8 mouse cellular contexts compared by ENCODE assay signal in genomic region chr11:69836703-69837576, GRCm38 (mm10). TPM values are rescaled to one million over a fixed set of nuclear protein-coding genes. Genes with fewer than 3 reads are reported as not detected.
A peak's percentile ranks its signal among the peaks of the same experiment; 100 is the strongest.
DNase-seq lines count a peak whose midpoint lies in the region; ATAC-seq and TF ChIP-seq lines count a peak whose summit lies in the region.

No protein-coding gene starts in this region.

- H3ac ChIP-seq in myocyte (ENCODE audit: control insufficient read depth, insufficient read length), result peak overlapping the region; percentile 84

- no peaks in the 10 kb centered on the region for H3K79me2 ChIP-seq in myocyte (ENCODE audit: control insufficient read depth, insufficient read depth)

- peak overlapping the region; percentile 98 for H3K9ac ChIP-seq in hindbrain, embryonic 14.5 days

- H3K4me3 ChIP-seq in brown adipose tissue, adult 24 weeks (ENCODE audit: insufficient read depth, low read depth, low read length), result peak overlapping the region; percentile 64
- peak overlapping the region; percentile 95 for H3K4me3 ChIP-seq in hindbrain, embryonic 14.5 days (replicated peaks; ENCODE audit: low read length)
- peak overlapping the region; percentile 72 for H3K4me3 ChIP-seq in limb, embryonic 10.5 days
- H3K4me3 ChIP-seq in myocyte, result peak overlapping the region; percentile 39

- H3K9me3 ChIP-seq in hindbrain, embryonic 14.5 days (ENCODE audit: control insufficient read depth, low read length), result no peaks in the 10 kb centered on the region
- no peaks in the 10 kb centered on the region for H3K9me3 ChIP-seq in limb, embryonic 10.5 days (replicated peaks)

- H3K4me2 ChIP-seq in hindbrain, embryonic 14.5 days (replicated peaks), result peak overlapping the region; percentile 99
- peak overlapping the region; percentile 86 for H3K4me2 ChIP-seq in myocyte (ENCODE audit: low read depth)

- no peaks in the 10 kb centered on the region for H3K4me1 ChIP-seq in brown adipose tissue, adult 24 weeks (ENCODE audit: control insufficient read depth, insufficient read depth, insufficient read length, low read length)
- H3K4me1 ChIP-seq in hindbrain, embryonic 14.5 days (replicated peaks; ENCODE audit: control insufficient read depth, insufficient read depth, low read length), result peaks cover 35% of the 10 kb centered on the region
- peaks cover 53% of the 10 kb centered on the region for H3K4me1 ChIP-seq in limb, embryonic 10.5 days

- H3K27me3 ChIP-seq in hindbrain, embryonic 14.5 days (ENCODE audit: control insufficient read depth, insufficient read depth, low read length), result no peaks in the 10 kb centered on the region
- peaks cover 52% of the 10 kb centered on the region for H3K27me3 ChIP-seq in limb, embryonic 10.5 days (ENCODE audit: low read depth, poor library complexity, severe bottlenecking)
- H3K27me3 ChIP-seq in myocyte (ENCODE audit: control insufficient read depth, insufficient read depth, insufficient read length), result no peaks in the 10 kb centered on the region

- H3K36me3 ChIP-seq in hindbrain, embryonic 14.5 days (replicated peaks; ENCODE audit: control insufficient read depth, insufficient read depth), result peaks cover 21% of the 10 kb centered on the region
- peaks cover 17% of the 10 kb centered on the region for H3K36me3 ChIP-seq in limb, embryonic 10.5 days
- no peaks in the 10 kb centered on the region for H3K36me3 ChIP-seq in myocyte (ENCODE audit: control insufficient read depth, insufficient read depth)

- H3K27ac ChIP-seq in brown adipose tissue, adult 24 weeks (replicated peaks; ENCODE audit: low read depth, low read length), result no peak overlapping the region
- peak overlapping the region; percentile 98 for H3K27ac ChIP-seq in hindbrain, embryonic 14.5 days
- peak overlapping the region; percentile 88 for H3K27ac ChIP-seq in limb, embryonic 10.5 days

- ATAC-seq in hindbrain, embryonic 14.5 days (ENCODE audit: low FRiP score), result no peak

- no peak for TF ChIP-seq POLR2A in myocyte (IDR thresholded peaks at IDR 0.05; ENCODE audit: insufficient read length, low read depth)

- under 1% methylated on average over 47 of the region's 52 CpGs for WGBS in hindbrain, embryonic 14.5 days
- 1% methylated on average over 52 of the region's 52 CpGs for WGBS in limb, embryonic 10.5 days

- peak; percentile 26 for DNase-seq in ovary, postnatal 10 days (ENCODE audit: low spot score)
- no peak for DNase-seq in ovary, postnatal 14 days (ENCODE audit: low spot score)
- peak; percentile 42 to 43 for DNase-seq in frontal cortex, postnatal 14 days (ENCODE audit: low spot score in 2 of 2)
- peak; percentile 50 for DNase-seq in hindbrain, embryonic 14.5 days (ENCODE audit: low spot score)
- peak; percentile 68 for DNase-seq in limb, embryonic 10.5 days (ENCODE audit: low spot score)
- no peak for DNase-seq in natural killer cell, adult 2 months (ENCODE audit: low spot score in 2 of 2)

TF ChIP-seq in myocyte, 11 proteins besides CTCF, POLR2A, EP300 and RAD21:
- TF ChIP-seq E2F4 (IDR thresholded peaks at IDR 0.05; ENCODE audit: insufficient read depth) (no peak), TCF12 (IDR thresholded peaks at IDR 0.05; ENCODE audit: insufficient read depth, poor library complexity, severe bottlenecking) (no peak), MYOG (IDR thresholded peaks at IDR 0.05; ENCODE audit: control insufficient read depth in 1 of 3, insufficient read depth in 1 of 3, insufficient read length in 2 of 3, low read depth in 2 of 3) (no peak), SRF (IDR thresholded peaks at IDR 0.05; ENCODE audit: control insufficient read depth, insufficient read length, low read depth) (no peak), POLR2AphosphoS2 (IDR thresholded peaks at IDR 0.05; ENCODE audit: insufficient read length, low read depth) (no peak)

RNA-seq across cellular contexts. Expression of gene Nlgn2, which starts 0.6 kb away (rescaled TPM):
- 1.8 and 2.7 TPM in 2 replicates for polyA plus RNA-seq in brown adipose tissue, adult 24 weeks (2012; ENCODE audit: insufficient read depth, insufficient read length, missing spikeins)
- polyA plus RNA-seq in hindbrain, embryonic 14.5 days (2014; fragmentation: Nextera tagmentation; extraction: Ambion mirVana), result 22.3 and 24.7 TPM in 2 replicates
- polyA plus RNA-seq in limb, embryonic 10.5 days (2016; fragmentation: Nextera tagmentation; extraction: Ambion mirVana), result 2.2 and 3.5 TPM in 2 replicates
- 12.8 TPM for polyA plus RNA-seq in myocyte (2012; fragmentation: generic; extraction: Trizol)

RNA-seq across cellular contexts. Expression of gene Tmem256, which starts 1.4 kb away (rescaled TPM):
- 206 and 248 TPM in 2 replicates for polyA plus RNA-seq in brown adipose tissue, adult 24 weeks (2012; ENCODE audit: insufficient read depth, insufficient read length, missing spikeins)
- polyA plus RNA-seq in hindbrain, embryonic 14.5 days (2014; fragmentation: Nextera tagmentation; extraction: Ambion mirVana), result 321 and 409 TPM in 2 replicates
- polyA plus RNA-seq in limb, embryonic 10.5 days (2016; fragmentation: Nextera tagmentation; extraction: Ambion mirVana), result 269 and 280 TPM in 2 replicates
- 259 TPM for polyA plus RNA-seq in myocyte (2012; fragmentation: generic; extraction: Trizol)

RNA-seq across cellular contexts. Expression of gene Plscr3, which starts 9.2 kb away (rescaled TPM):
- 18.7 TPM in 2 replicates for polyA plus RNA-seq in brown adipose tissue, adult 24 weeks (2012; ENCODE audit: insufficient read depth, insufficient read length, missing spikeins)
- polyA plus RNA-seq in hindbrain, embryonic 14.5 days (2014; fragmentation: Nextera tagmentation; extraction: Ambion mirVana), result 39.3 and 39.8 TPM in 2 replicates
- 96.7 and 117 TPM in 2 replicates for polyA plus RNA-seq in limb, embryonic 10.5 days (2016; fragmentation: Nextera tagmentation; extraction: Ambion mirVana)
- polyA plus RNA-seq in myocyte (2012; fragmentation: generic; extraction: Trizol), result 91.9 TPM

RNA-seq across cellular contexts. Expression of gene Spem1, which starts 15.0 kb away (rescaled TPM):
- not detected in 2 replicates for polyA plus RNA-seq in brown adipose tissue, adult 24 weeks (2012; ENCODE audit: insufficient read depth, insufficient read length, missing spikeins)
- 0.40 and 0.44 TPM in 2 replicates for polyA plus RNA-seq in hindbrain, embryonic 14.5 days (2014; fragmentation: Nextera tagmentation; extraction: Ambion mirVana)
- polyA plus RNA-seq in limb, embryonic 10.5 days (2016; fragmentation: Nextera tagmentation; extraction: Ambion mirVana), result not detected in 2 replicates
- 0.05 TPM for polyA plus RNA-seq in myocyte (2012; fragmentation: generic; extraction: Trizol)

RNA-seq across cellular contexts. Expression of gene Spem2, which starts 18.7 kb away (rescaled TPM):
- polyA plus RNA-seq in brown adipose tissue, adult 24 weeks (2012; ENCODE audit: insufficient read depth, insufficient read length, missing spikeins), result not detected in 2 replicates
- polyA plus RNA-seq in hindbrain, embryonic 14.5 days (2014; fragmentation: Nextera tagmentation; extraction: Ambion mirVana), result not detected in 2 replicates
- not detected in 2 replicates for polyA plus RNA-seq in limb, embryonic 10.5 days (2016; fragmentation: Nextera tagmentation; extraction: Ambion mirVana)
- not detected for polyA plus RNA-seq in myocyte (2012; fragmentation: generic; extraction: Trizol)

Comparison
In these comparisons a context has a peak if more than half of its experiments do, and no peak if none do; other contexts are left out.
1. DNase-seq: peak in ovary, postnatal 10 days (single experiment), frontal cortex, postnatal 14 days (2 of 2), hindbrain, embryonic 14.5 days (single experiment) and limb, embryonic 10.5 days (single experiment); none in ovary, postnatal 14 days (single experiment) and natural killer cell, adult 2 months (0 of 2).
2. H3K4me3 ChIP-seq: peak in every context shown above with its lines; median percentile 95 in hindbrain, embryonic 14.5 days; 72 in limb, embryonic 10.5 days; 64 in brown adipose tissue, adult 24 weeks; 39 in myocyte.